Mouse (Mus musculus): Measurements from ENCODE around the gene Mid1ip1. TPM values are rescaled to one million over a fixed set of nuclear protein-coding genes. Genes with fewer than 3 reads are reported as not detected.

Gene Mid1ip1
- 13.7 TPM for total RNA-seq (2023)

DNA sequence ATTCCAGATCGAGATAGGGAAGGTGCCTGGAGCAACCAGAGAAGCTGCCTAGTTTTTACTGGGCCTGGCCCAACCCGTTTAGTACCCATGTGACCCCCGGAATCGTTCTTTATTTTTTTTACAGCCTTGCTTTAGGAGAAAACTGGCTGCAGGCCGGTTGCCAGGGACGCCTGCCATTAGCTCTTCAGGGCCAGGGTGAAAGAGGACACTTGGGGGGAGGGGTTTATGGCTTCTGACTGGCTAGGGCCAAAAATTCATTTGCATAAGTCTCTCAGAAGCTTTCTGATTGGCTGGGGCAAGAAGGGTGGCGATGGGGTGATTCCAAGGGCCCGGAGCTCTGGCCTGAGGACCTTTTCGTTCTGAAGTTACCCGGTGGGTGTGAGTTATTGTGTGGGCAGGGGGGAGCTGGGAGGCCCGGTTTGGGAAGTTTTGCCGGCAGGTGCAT lies at the start of gene Mid1ip1:
Mid1ip1 (plus strand) TSS at position 318 of the 445 bp plus-strand sequence.

Other genes starting within 250 kb of the Mid1ip1 start
- gene Tspan7, start 229.9 kb upstream of the Mid1ip1 start, total RNA-seq (2023) = not detected